Mouse (Mus musculus) liver, embryonic 14.5 days (tissue): ENCODE data around the gene Usp33. TPM values are rescaled to one million over a fixed set of nuclear protein-coding genes. Genes with fewer than 3 reads are reported as not detected.

Experiments used
- ATAC-seq: fragments of 200-750 bp; cut with Nextera tagmentation; 2 replicates; pipeline ENCODE4 v1.8.0; 2017; ENCODE audit warnings: moderate number of reproducible peaks, mild to moderate bottlenecking, moderate library complexity; ENCODE audit not compliant: insufficient read depth
- DNase-seq, 3 experiments: peaks; one replicate each; pipeline ENCODE4 v3.0.0-alpha.2; 2012 to 2013; ENCODE audit warnings: low read depth in 3 of 3, low spot score in 3 of 3
- H3K27ac ChIP-seq: fragments of 300-500 bp; sonication (generic); 2 replicates; pipeline ENCODE4 v1.5.1; 2014; ENCODE audit warnings: moderate library complexity, mild to moderate bottlenecking, control low read depth, inconsistent platforms
- H3K27me3 ChIP-seq: fragments of 300-500 bp; sonication (generic); 2 replicates; pipeline ENCODE4 v1.6.1; 2014; ENCODE audit warnings: mild to moderate bottlenecking, low read length, moderate library complexity; ENCODE audit not compliant: control insufficient read depth, insufficient read depth
- H3K36me3 ChIP-seq: fragments of 300-500 bp; sonication (generic); replicated peaks from 2 replicates; pipeline ENCODE4 v1.6.1; 2014; ENCODE audit warnings: low read depth; ENCODE audit not compliant: control insufficient read depth, insufficient read depth
- H3K4me1 ChIP-seq, 2 experiments: fragments of 200-500 bp in 1 of 2; fragments of 300-500 bp in 1 of 2; sonication (generic) in 1 of 2; replicated peaks; 2 replicates each; pipeline ENCODE4 v1.6.1; 2012 to 2014; ENCODE audit warnings: antibody characterized with exemption in 1 of 2, inconsistent platforms in 1 of 2, low read length in 1 of 2; ENCODE audit not compliant: control insufficient read depth in 2 of 2, insufficient read depth in 2 of 2
- H3K4me2 ChIP-seq: fragments of 300-500 bp; sonication (generic); 2 replicates; pipeline ENCODE4 v1.6.1; 2014; ENCODE audit warnings: low read depth, mild to moderate bottlenecking, control low read depth, moderate library complexity
- H3K4me3 ChIP-seq, 2 experiments: fragments of 200-500 bp in 1 of 2; fragments of 300-500 bp in 1 of 2; sonication (generic) in 1 of 2; 2 replicates each; pipeline ENCODE4 v1.5.1; 2012 to 2014; ENCODE audit warnings: low read depth in 2 of 2, low read length in 2 of 2, mild to moderate bottlenecking in 2 of 2, control low read depth in 1 of 2, inconsistent platforms in 1 of 2, moderate library complexity in 1 of 2; ENCODE audit not compliant: insufficient read depth in 1 of 2
- H3K9ac ChIP-seq: fragments of 300-500 bp; sonication (generic); replicated peaks from 2 replicates; pipeline ENCODE4 v1.6.1; 2014; ENCODE audit warnings: mild to moderate bottlenecking, control low read depth, moderate library complexity
- H3K9me3 ChIP-seq: fragments of 300-500 bp; sonication (generic); 2 replicates; pipeline ENCODE4 v1.6.1; 2016; ENCODE audit warnings: low read length, mixed read lengths; ENCODE audit not compliant: control insufficient read depth
- CTCF ChIP-seq: IDR thresholded peaks from 2 replicates; pipeline ENCODE4 v1.5.1; 2016; ENCODE audit warnings: antibody characterized with exemption, low read depth, control low read depth
- EP300 ChIP-seq: IDR thresholded peaks from 2 replicates; pipeline ENCODE4 v1.6.1; 2016; ENCODE audit warnings: antibody characterized with exemption, low read depth
- WGBS: fragments of 180-500 bp; shearing (Covaris S2); extraction: QIAGEN DNeasy Blood & Tissue Kit; methylation state at CpG from one replicate; pipeline ENCODE4 v1.1.7; 2014; ENCODE audit not compliant: insufficient replicate concordance; 5-methylcytosine and 5-hydroxymethylcytosine counted together
- polyA plus RNA-seq, 2 experiments: library from polyadenylated mRNA; depleted of rRNA in 1 of 2; stranded (reverse) in 1 of 2; unstranded in 1 of 2; fragments of >200 nt; fragmentation: Nextera tagmentation in 1 of 2; extraction: Ambion mirVana in 1 of 2; gene quantifications; 2 replicates each; pipeline versions ENCODE4 v1.2.1 to v1.2.3; 2012 to 2014

Usp33 gene
- polyA plus RNA-seq (2012; rRNA removed) (11.7 and 18.5 TPM in 2 replicates), polyA plus RNA-seq (2014; fragmentation: Nextera tagmentation; extraction: Ambion mirVana) (23.1 and 24.8 TPM in 2 replicates)

- H3K4me2 ChIP-seq: peak within 1 kb of the TSS; percentile 76
- TF ChIP-seq CTCF (no peak; the same call in 1 of the 2 replicates), EP300 (no peak)
- WGBS: 6% methylated on average over 39 of the region's 44 CpGs
- peak within 1 kb of the TSS; percentile 85 for H3K9ac ChIP-seq
- DNase-seq (peak; percentile 76 to 79 (median 78)), ATAC-seq (peak; percentile 94)
- peak within 1 kb of the TSS; percentile 72 for H3K27ac ChIP-seq
- no peaks in the 10 kb centered on the region for H3K9me3 ChIP-seq
- H3K36me3 ChIP-seq: no peaks in the 10 kb centered on the region
- H3K4me3 ChIP-seq: peak within 1 kb of the TSS; percentile 75 to 91
- peaks cover 12 to 22% of the 10 kb centered on the region in 2 experiments for H3K4me1 ChIP-seq
- H3K27me3 ChIP-seq: no peaks in the 10 kb centered on the region
Observed at GRCm38 (mm10) chr3:152345732-152346632, at the start of gene Usp33. Gene Usp33, plus strand, starts transcription at chr3:152346478.

- TF ChIP-seq EP300: no peak
- no peak for TF ChIP-seq CTCF
- 82% methylated on average over 14 of the region's 14 CpGs for WGBS
- H3K27me3 ChIP-seq: no peaks in the 10 kb centered on the region
- no peak overlapping the region for H3K27ac ChIP-seq
- H3K9ac ChIP-seq: no peak overlapping the region
- no peak overlapping the region for H3K4me3 ChIP-seq
- DNase-seq (no peak), ATAC-seq (no peak)
- H3K36me3 ChIP-seq: no peaks in the 10 kb centered on the region
- H3K9me3 ChIP-seq: no peaks in the 10 kb centered on the region
- H3K4me1 ChIP-seq: no peaks in the 10 kb centered on the region
- no peak overlapping the region for H3K4me2 ChIP-seq
Observed at GRCm38 (mm10) chr3:152300376-152301337, 45.6 kb upstream of the Usp33 start.

- H3K4me3 ChIP-seq: no peak overlapping the region
- WGBS: 76% methylated on average over 9 of the region's 9 CpGs
- DNase-seq (no peak), ATAC-seq (no peak)
- no peak overlapping the region for H3K9ac ChIP-seq
- H3K9me3 ChIP-seq: no peaks in the 10 kb centered on the region
- H3K4me1 ChIP-seq: 0 out of 4 replicates have a peak, but pooled peaks cover 0 to 2% of the 10 kb centered on the region in 2 experiments
- no peaks in the 10 kb centered on the region for H3K27me3 ChIP-seq
- H3K27ac ChIP-seq: no peak overlapping the region
- H3K36me3 ChIP-seq: no peaks in the 10 kb centered on the region
- no peak overlapping the region for H3K4me2 ChIP-seq
- TF ChIP-seq CTCF (no peak), EP300 (no peak)
Observed at GRCm38 (mm10) chr3:152302991-152303390, 43.3 kb upstream of the Usp33 start.

GRCm38 (mm10) chr3:152304093-152304815 lies 42.0 kb upstream of the Usp33 start:
- ATAC-seq: no peak
- peaks cover 0 to 10% of the 10 kb centered on the region in 2 experiments; a peak in 3 of 4 replicates for H3K4me1 ChIP-seq
- TF ChIP-seq EP300 (no peak), CTCF (no peak)
- H3K4me2 ChIP-seq: no peak overlapping the region
- no peak for DNase-seq
- no peaks in the 10 kb centered on the region for H3K36me3 ChIP-seq
- no peak overlapping the region for H3K9ac ChIP-seq
- H3K9me3 ChIP-seq: no peaks in the 10 kb centered on the region
- 63% methylated on average over 6 of the region's 6 CpGs for WGBS
- H3K4me3 ChIP-seq: no peak overlapping the region
- H3K27ac ChIP-seq: no peak overlapping the region
- no peaks in the 10 kb centered on the region for H3K27me3 ChIP-seq
